Mouse (Mus musculus): ENCODE measurements around the gene Fancd2. TPM values are rescaled to one million over a fixed set of nuclear protein-coding genes. Genes with fewer than 3 reads are reported as not detected.

The Fancd2 gene
- polyA plus RNA-seq, 1 experiment from 2014 or later: 13.6 TPM

DNA sequence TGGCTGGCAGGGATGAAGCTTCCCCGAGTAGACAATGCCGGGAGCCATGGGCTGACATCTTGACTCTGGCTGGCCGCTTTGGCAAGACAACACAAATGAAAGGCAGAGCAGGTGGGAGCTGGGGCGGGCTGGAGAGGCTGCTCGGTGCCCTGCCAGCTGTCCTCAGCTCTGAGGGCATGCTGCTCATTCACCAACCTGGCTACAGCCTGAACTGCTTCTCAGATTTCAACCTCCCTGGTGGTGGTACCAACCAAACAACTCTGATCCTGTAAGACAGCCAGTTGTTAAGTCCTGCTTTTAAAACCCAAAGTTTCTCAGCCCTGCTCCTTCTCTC lies 22.6 kb upstream of the Fancd2 start:
- no peak overlapping the region for H3K27ac ChIP-seq (ENCODE audit: low read depth, low read length)
- H3K4me3 ChIP-seq (ENCODE audit: low read depth, low read length): no peak overlapping the region
- H3K9ac ChIP-seq (ENCODE audit: low read length): no peak overlapping the region
- H3K4me1 ChIP-seq (ENCODE audit: control insufficient read depth, insufficient read depth, low read length): no peaks in the 10 kb centered on the region
- WGBS: 53% methylated on average over 5 of the region's 5 CpGs
- H3K4me2 ChIP-seq (ENCODE audit: low read depth): no peak overlapping the region
- H3K9me3 ChIP-seq (ENCODE audit: control insufficient read depth, low read length): no peaks in the 10 kb centered on the region
- no peaks in the 10 kb centered on the region for H3K27me3 ChIP-seq (ENCODE audit: control insufficient read depth, insufficient read depth, low read length)
- no peak for DNase-seq (ENCODE audit: low spot score)
- ATAC-seq (ENCODE audit: insufficient read depth, low FRiP score, low TSS enrichment): no peak
- peaks cover 3% of the 10 kb centered on the region for H3K36me3 ChIP-seq (ENCODE audit: control insufficient read depth, insufficient read depth, low read length)

DNA sequence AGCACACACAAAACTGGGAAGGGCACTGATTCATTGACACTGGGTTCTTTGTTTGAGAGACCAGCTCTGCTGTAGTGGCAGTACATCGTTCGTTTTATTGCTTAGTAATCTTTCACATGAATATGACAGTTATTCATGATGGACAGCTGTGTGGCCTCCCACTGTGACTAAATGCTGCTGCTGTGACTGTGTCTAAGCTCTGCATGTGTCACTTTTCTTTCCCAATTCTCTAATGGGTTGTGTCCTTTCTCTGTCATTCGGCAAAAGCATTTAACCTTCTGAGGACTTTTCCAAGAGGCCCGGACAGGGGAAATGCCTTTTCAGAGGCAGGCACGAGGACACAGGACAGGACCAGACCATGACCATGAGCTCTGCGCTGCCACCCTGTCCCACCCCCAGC lies 17.5 kb upstream of the Fancd2 start:
- DNase-seq (ENCODE audit: low spot score) (no peak), ATAC-seq (ENCODE audit: insufficient read depth, low FRiP score, low TSS enrichment) (no peak)
- Histone ChIP-seq H3K9me3 (ENCODE audit: control insufficient read depth, low read length) (no peaks in the 10 kb centered on the region), H3K4me1 (ENCODE audit: control insufficient read depth, insufficient read depth, low read length) (no peaks in the 10 kb centered on the region), H3K36me3 (ENCODE audit: control insufficient read depth, insufficient read depth, low read length) (peaks cover 25% of the 10 kb centered on the region), H3K27ac (ENCODE audit: low read depth, low read length) (no peak overlapping the region), H3K4me3 (ENCODE audit: low read depth, low read length) (no peak overlapping the region), H3K27me3 (ENCODE audit: control insufficient read depth, insufficient read depth, low read length) (no peaks in the 10 kb centered on the region), H3K9ac (ENCODE audit: low read length) (no peak overlapping the region), H3K4me2 (ENCODE audit: low read depth) (no peak overlapping the region)
- WGBS: 90% methylated on average over 6 of the region's 6 CpGs

DNA sequence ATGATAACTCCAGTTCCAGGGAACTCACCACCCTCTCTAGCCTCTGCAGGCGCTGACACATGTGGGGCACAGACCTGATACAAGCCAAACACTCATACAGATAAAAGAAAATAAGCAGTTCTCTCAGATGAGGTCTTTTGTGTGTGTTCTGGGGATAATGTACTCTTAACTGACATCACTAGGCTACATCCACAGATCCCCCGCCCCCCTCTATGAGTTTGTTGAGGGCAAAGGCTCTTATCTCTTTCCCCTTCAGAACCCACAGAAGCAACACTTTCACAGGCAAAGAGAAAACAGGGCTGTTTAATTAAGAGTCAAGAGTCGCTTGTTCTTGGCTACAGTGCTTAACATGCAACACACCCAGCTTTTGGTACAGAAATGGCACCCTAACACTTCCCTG lies 16.9 kb upstream of the Fancd2 start:
- H3K4me1 ChIP-seq (ENCODE audit: control insufficient read depth, insufficient read depth, low read length): no peaks in the 10 kb centered on the region
- H3K9me3 ChIP-seq (ENCODE audit: control insufficient read depth, low read length): no peaks in the 10 kb centered on the region
- no peak overlapping the region for H3K27ac ChIP-seq (ENCODE audit: low read depth, low read length)
- H3K36me3 ChIP-seq (ENCODE audit: control insufficient read depth, insufficient read depth, low read length): peaks cover 25% of the 10 kb centered on the region
- DNase-seq (ENCODE audit: low spot score) (no peak), ATAC-seq (ENCODE audit: insufficient read depth, low FRiP score, low TSS enrichment) (no peak)
- 96% methylated on average over 3 of the region's 3 CpGs for WGBS
- no peak overlapping the region for H3K4me2 ChIP-seq (ENCODE audit: low read depth)
- no peak overlapping the region for H3K9ac ChIP-seq (ENCODE audit: low read length)
- H3K27me3 ChIP-seq (ENCODE audit: control insufficient read depth, insufficient read depth, low read length): no peaks in the 10 kb centered on the region
- no peak overlapping the region for H3K4me3 ChIP-seq (ENCODE audit: low read depth, low read length)

DNA sequence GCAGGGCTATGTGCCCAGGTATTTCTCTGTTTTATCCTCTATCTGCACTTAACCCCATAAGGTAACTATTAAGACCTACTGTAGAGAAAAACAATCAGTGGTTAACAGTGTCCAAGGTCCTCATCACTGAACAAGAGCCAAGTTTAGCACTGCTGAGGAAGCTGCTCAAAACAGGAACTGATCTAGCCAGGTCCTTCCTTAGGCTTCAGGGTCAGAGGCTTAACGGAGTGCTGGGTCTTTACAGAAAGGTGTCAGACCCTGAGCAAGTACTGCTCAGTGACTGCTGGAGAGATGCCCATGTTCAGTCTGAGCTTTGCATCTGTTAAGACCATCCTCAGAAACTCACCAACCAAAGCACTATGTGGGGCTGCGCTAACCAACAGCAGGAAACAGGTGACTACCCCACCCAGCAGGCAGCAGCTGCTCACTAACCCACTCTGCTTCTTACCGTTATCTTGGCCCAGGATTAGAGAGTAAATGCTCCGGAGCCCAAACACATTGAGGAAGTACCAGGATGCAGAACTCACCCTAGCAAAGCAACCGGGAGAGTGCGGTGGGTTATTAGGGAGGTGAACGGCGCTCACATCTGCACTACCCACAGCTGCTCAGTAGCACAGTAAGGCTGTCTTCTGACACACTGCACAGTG lies 13.9 kb upstream of the Fancd2 start:
- no peak for DNase-seq (ENCODE audit: low spot score)
- H3K27ac ChIP-seq (ENCODE audit: low read depth, low read length): no peak overlapping the region
- WGBS: 95% methylated on average over 8 of the region's 8 CpGs
- no peaks in the 10 kb centered on the region for H3K4me1 ChIP-seq (ENCODE audit: control insufficient read depth, insufficient read depth, low read length)
- peaks cover 30% of the 10 kb centered on the region for H3K36me3 ChIP-seq (ENCODE audit: control insufficient read depth, insufficient read depth, low read length)
- H3K4me3 ChIP-seq (ENCODE audit: low read depth, low read length): no peak overlapping the region
- H3K9ac ChIP-seq (ENCODE audit: low read length): no peak overlapping the region
- no peak overlapping the region for H3K4me2 ChIP-seq (ENCODE audit: low read depth)
- no peaks in the 10 kb centered on the region for H3K9me3 ChIP-seq (ENCODE audit: control insufficient read depth, low read length)
- ATAC-seq (ENCODE audit: insufficient read depth, low FRiP score, low TSS enrichment): no peak
- H3K27me3 ChIP-seq (ENCODE audit: control insufficient read depth, insufficient read depth, low read length): no peaks in the 10 kb centered on the region

DNA sequence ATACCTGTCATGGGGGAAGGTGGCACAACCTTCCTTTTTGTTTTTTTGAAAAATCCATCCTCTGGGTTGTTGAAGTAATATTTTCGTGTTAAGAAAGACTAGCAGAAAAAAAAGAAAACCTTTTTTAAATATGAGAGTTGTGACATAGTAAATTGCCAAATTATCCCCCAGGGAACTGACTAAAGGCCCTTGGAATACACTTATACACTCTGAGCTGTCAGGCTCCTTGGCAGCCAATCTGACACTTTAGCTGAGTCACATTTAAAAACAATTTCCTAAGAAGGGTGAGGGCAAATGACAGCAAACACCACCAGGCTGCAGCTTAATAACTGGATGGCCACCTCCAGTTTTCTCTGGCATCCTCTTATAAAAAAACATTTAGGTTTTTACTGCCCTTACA lies 9.2 kb upstream of the Fancd2 start:
- H3K36me3 ChIP-seq (ENCODE audit: control insufficient read depth, insufficient read depth, low read length): peaks cover 11% of the 10 kb centered on the region
- WGBS: 84% methylated on average over 1 of the region's 1 CpGs
- ATAC-seq (ENCODE audit: insufficient read depth, low FRiP score, low TSS enrichment): no peak

DNA sequence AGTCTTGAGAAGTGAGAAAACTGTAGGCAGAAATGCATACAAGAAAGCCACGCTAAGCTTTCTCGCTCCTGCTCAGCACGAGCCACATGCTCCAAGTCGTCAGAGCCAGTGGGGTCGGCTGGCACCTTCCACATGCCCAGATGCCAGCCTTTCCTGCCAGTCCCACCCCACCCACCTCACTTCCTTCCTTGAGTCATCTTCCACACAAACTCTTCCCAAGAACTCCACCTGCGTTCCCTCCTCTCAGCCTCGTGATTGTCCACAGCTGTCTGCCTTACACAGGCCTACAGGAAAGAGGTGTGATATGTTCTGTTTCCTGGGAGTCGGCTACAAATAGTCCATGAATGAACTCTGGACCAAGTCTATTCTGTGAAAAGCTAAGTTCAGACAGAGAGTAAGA lies 8.1 kb upstream of the Fancd2 start:
- no peaks in the 10 kb centered on the region for H3K27me3 ChIP-seq (ENCODE audit: control insufficient read depth, insufficient read depth, low read length)
- DNase-seq (ENCODE audit: low spot score): no peak
- no peak for ATAC-seq (ENCODE audit: insufficient read depth, low FRiP score, low TSS enrichment)
- no peak overlapping the region for H3K27ac ChIP-seq (ENCODE audit: low read depth, low read length)
- no peak overlapping the region for H3K9ac ChIP-seq (ENCODE audit: low read length)
- no peak overlapping the region for H3K4me2 ChIP-seq (ENCODE audit: low read depth)
- H3K9me3 ChIP-seq (ENCODE audit: control insufficient read depth, low read length): no peaks in the 10 kb centered on the region
- H3K4me3 ChIP-seq (ENCODE audit: low read depth, low read length): no peak overlapping the region
- H3K36me3 ChIP-seq (ENCODE audit: control insufficient read depth, insufficient read depth, low read length): peaks cover 5% of the 10 kb centered on the region; the same call in 1 of the 2 replicates
- H3K4me1 ChIP-seq (ENCODE audit: control insufficient read depth, insufficient read depth, low read length): no peaks in the 10 kb centered on the region
- WGBS: 88% methylated on average over 8 of the region's 8 CpGs

More for the DNA sequence above, 9.2 kb upstream of the Fancd2 start:
- Histone ChIP-seq H3K27ac (ENCODE audit: low read depth, low read length) (no peak overlapping the region), H3K4me3 (ENCODE audit: low read depth, low read length) (no peak overlapping the region), H3K27me3 (ENCODE audit: control insufficient read depth, insufficient read depth, low read length) (no peaks in the 10 kb centered on the region), H3K9me3 (ENCODE audit: control insufficient read depth, low read length) (no peaks in the 10 kb centered on the region), H3K4me1 (ENCODE audit: control insufficient read depth, insufficient read depth, low read length) (no peaks in the 10 kb centered on the region), H3K4me2 (ENCODE audit: low read depth) (no peak overlapping the region), H3K9ac (ENCODE audit: low read length) (no peak overlapping the region)
- no peak for DNase-seq (ENCODE audit: low spot score)

DNA sequence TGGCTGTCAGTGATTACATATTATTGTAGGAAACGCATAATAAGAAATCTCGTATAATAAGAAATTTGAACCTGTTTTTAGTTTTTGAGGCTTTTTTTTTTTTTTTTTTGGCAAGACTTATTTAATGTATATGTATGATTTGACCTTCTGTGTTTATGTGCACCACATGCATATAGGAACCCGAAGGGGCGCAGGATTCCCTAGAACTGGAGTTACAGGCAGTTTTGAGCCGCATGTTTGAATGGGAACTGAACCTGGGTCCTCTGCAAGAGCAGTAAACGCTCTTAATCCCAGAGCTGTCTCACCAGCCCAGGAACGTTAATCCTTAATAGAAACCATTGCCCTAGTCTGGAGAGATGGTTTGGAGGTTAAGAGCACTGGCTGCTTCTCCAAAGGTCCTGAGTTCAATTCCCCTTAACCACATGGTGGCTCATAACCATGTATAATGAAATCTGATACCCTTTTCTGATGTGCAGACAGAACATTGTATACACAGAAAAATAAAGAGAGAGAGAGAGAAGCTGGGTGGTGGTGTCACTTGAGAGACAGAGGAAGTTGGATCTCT lies 440 bp downstream of the Fancd2 start:
- 10% methylated on average over 7 of the region's 7 CpGs for WGBS
- H3K4me3 ChIP-seq (ENCODE audit: low read depth, low read length): peak overlapping the region; percentile 90
- H3K27me3 ChIP-seq (ENCODE audit: control insufficient read depth, insufficient read depth, low read length): no peaks in the 10 kb centered on the region
- H3K36me3 ChIP-seq (ENCODE audit: control insufficient read depth, insufficient read depth, low read length): no peaks in the 10 kb centered on the region
- peak overlapping the region; percentile 88 for H3K9ac ChIP-seq (ENCODE audit: low read length)
- H3K9me3 ChIP-seq (ENCODE audit: control insufficient read depth, low read length): no peaks in the 10 kb centered on the region
- no peak overlapping the region for H3K27ac ChIP-seq (ENCODE audit: low read depth, low read length)
- H3K4me2 ChIP-seq (ENCODE audit: low read depth): peak overlapping the region; percentile 59
- H3K4me1 ChIP-seq (ENCODE audit: control insufficient read depth, insufficient read depth, low read length): peaks cover 9% of the 10 kb centered on the region
- DNase-seq (ENCODE audit: low spot score) (no peak), ATAC-seq (ENCODE audit: insufficient read depth, low FRiP score, low TSS enrichment) (no peak)

DNA sequence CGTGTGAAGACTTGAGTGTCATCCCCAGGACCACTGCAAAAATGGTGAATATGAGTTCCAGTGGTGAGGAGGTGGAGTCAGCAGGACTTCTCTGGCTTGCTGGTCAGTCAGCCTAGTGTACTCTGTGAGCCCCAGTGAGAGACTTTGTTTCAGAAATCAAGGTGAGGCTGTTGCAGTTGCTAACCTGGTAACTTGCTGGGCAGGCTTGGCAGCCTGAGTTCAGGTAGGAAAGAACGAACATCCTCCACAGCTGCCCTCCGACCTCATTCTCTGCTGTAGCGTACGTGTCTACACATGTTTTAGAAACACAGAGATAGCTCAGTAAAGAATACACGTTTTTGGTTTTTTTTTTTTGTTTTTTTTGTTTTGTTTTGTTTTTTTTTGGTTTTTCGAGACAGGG lies 3.4 kb downstream of the Fancd2 start:
- no peaks in the 10 kb centered on the region for H3K27me3 ChIP-seq (ENCODE audit: control insufficient read depth, insufficient read depth, low read length)
- H3K4me2 ChIP-seq (ENCODE audit: low read depth): no peak overlapping the region
- 89% methylated on average over 7 of the region's 7 CpGs for WGBS
- H3K4me1 ChIP-seq (ENCODE audit: control insufficient read depth, insufficient read depth, low read length): peaks cover 9% of the 10 kb centered on the region
- no peak overlapping the region for H3K4me3 ChIP-seq (ENCODE audit: low read depth, low read length)
- DNase-seq (ENCODE audit: low spot score): no peak
- no peak overlapping the region for H3K9ac ChIP-seq (ENCODE audit: low read length)
- H3K36me3 ChIP-seq (ENCODE audit: control insufficient read depth, insufficient read depth, low read length): no peaks in the 10 kb centered on the region
- no peak overlapping the region for H3K27ac ChIP-seq (ENCODE audit: low read depth, low read length)
- no peaks in the 10 kb centered on the region for H3K9me3 ChIP-seq (ENCODE audit: control insufficient read depth, low read length)
- ATAC-seq (ENCODE audit: insufficient read depth, low FRiP score, low TSS enrichment): no peak

DNA sequence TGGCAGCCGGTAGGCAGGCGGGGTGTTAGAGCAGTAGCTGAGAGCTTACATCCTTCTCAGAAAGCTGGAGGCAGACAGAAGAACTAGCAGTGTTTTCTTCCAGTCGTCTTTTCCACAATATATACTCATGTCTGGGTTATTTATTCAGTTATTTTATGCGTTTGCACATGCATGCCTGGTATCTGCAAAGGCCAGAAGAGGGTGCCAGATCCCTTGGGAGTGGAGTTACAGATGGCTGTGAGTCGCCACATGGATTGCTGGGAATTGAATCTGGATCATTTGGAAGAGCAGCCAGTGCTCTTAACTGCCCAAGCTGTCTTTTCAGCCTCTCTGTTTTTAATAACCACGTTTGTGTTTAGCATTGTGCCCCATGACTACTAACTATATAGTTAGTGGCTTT lies 10.1 kb downstream of the Fancd2 start:
- Histone ChIP-seq H3K4me2 (ENCODE audit: low read depth) (no peak overlapping the region), H3K4me1 (ENCODE audit: control insufficient read depth, insufficient read depth, low read length) (no peaks in the 10 kb centered on the region), H3K27ac (ENCODE audit: low read depth, low read length) (no peak overlapping the region), H3K27me3 (ENCODE audit: control insufficient read depth, insufficient read depth, low read length) (no peaks in the 10 kb centered on the region), H3K36me3 (ENCODE audit: control insufficient read depth, insufficient read depth, low read length) (no peaks in the 10 kb centered on the region), H3K9ac (ENCODE audit: low read length) (no peak overlapping the region), H3K9me3 (ENCODE audit: control insufficient read depth, low read length) (no peaks in the 10 kb centered on the region), H3K4me3 (ENCODE audit: low read depth, low read length) (no peak overlapping the region)
- ATAC-seq (ENCODE audit: insufficient read depth, low FRiP score, low TSS enrichment) (no peak), DNase-seq (ENCODE audit: low spot score) (no peak)
- WGBS: 85% methylated on average over 6 of the region's 6 CpGs

All from neural tube, embryonic 11.5 days (tissue).